Mouse (Mus musculus) gastrocnemius, postnatal 25 days (tissue): ENCODE measurements around the gene Tmem196. TPM values are rescaled to one million over a fixed set of nuclear protein-coding genes. Genes with fewer than 3 reads are reported as not detected.
"Not testable (repeated sequence)": the region's sequence is repeated elsewhere in the genome, so short reads cannot be mapped to it uniquely, and the experiment has no call there.

Experiments
- DNase-seq: peaks from one replicate; pipeline ENCODE4 v3.0.0; 2022
- long read RNA-seq, 2 experiments: library from polyadenylated mRNA; stranded (forward); transcript quantifications; one replicate each; pipeline ENCODE4 v2.0.0; 2021
- total RNA-seq, 2 experiments: library from RNA; stranded (reverse); gene quantifications; 1 replicate in 1 of 2; 2 replicates in 1 of 2; pipeline ENCODE4 v1.2.3; 2021

The Tmem196 gene
- not detected for total RNA-seq
- long read RNA-seq, experiment 1, result 0 reads
- long read RNA-seq, experiment 2, result 0 reads

GRCm38 (mm10) chr12:119945589-119946310 is at the start of gene Tmem196:
Gene Tmem196 (plus strand): TSS chr12:119945822.
- DNase-seq, result no peak

GRCm38 (mm10) chr12:119946311-119946692 is 680 bp downstream of the Tmem196 start:
- no peak for DNase-seq

- no peak for DNase-seq
Observed at GRCm38 (mm10) chr12:119957041-119957440, 11.4 kb downstream of the Tmem196 start.

GRCm38 (mm10) chr12:119960730-119961129 is 15.1 kb downstream of the Tmem196 start:
- DNase-seq, result peak; percentile 7

- DNase-seq, result no peak
Observed at GRCm38 (mm10) chr12:119965373-119965772, 19.8 kb downstream of the Tmem196 start.

GRCm38 (mm10) chr12:119970068-119970467 is 24.4 kb downstream of the Tmem196 start:
- no peak for DNase-seq

- DNase-seq, result no peak
Observed at GRCm38 (mm10) chr12:119981731-119982130, 36.1 kb downstream of the Tmem196 start.

- DNase-seq, result no peak
Observed at GRCm38 (mm10) chr12:119998267-119998666, 52.6 kb downstream of the Tmem196 start.

GRCm38 (mm10) chr12:120004280-120004679 is 58.7 kb downstream of the Tmem196 start:
- no peak for DNase-seq

- no peak for DNase-seq
Observed at GRCm38 (mm10) chr12:120014768-120015167, 69.1 kb downstream of the Tmem196 start.

- DNase-seq, result no peak
Observed at GRCm38 (mm10) chr12:120015201-120015600, 69.6 kb downstream of the Tmem196 start.

- DNase-seq, result not testable (repeated sequence)
Observed at GRCm38 (mm10) chr12:120028089-120028959, 82.7 kb downstream of the Tmem196 start.
